Mouse (Mus musculus): ENCODE data around the gene Nuak2. TPM values are rescaled to one million over a fixed set of nuclear protein-coding genes. Genes with fewer than 3 reads are reported as not detected.

The Nuak2 gene
- polyA plus RNA-seq, 1 experiment: 55.4 TPM

GRCm38 (mm10) chr1:132295506-132295905, 20.4 kb upstream of the Nuak2 start:
- no peak for DNase-seq (ENCODE audit: low read depth, low spot score)
- 84% methylated on average over 7 of the region's 7 CpGs for WGBS

GRCm38 (mm10) chr1:132296051-132296450, 19.9 kb upstream of the Nuak2 start:
- 62% methylated on average over 3 of the region's 3 CpGs for WGBS
- DNase-seq (ENCODE audit: low read depth, low spot score): no peak

- no peak for DNase-seq (ENCODE audit: low read depth, low spot score)
- 2% methylated on average over 28 of the region's 28 CpGs for WGBS
Observed at GRCm38 (mm10) chr1:132298425-132298800, 17.5 kb upstream of the Nuak2 start, which contains the start of gene Klhdc8a. TSS of gene Klhdc8a (plus strand) at chr1:132298626.

GRCm38 (mm10) chr1:132298801-132299464, 17.0 kb upstream of the Nuak2 start:
- no peak for DNase-seq (ENCODE audit: low read depth, low spot score)
- WGBS: 1% methylated on average over 67 of the region's 71 CpGs

- WGBS: 85% methylated on average over 5 of the region's 5 CpGs
- DNase-seq (ENCODE audit: low read depth, low spot score): no peak
Observed at GRCm38 (mm10) chr1:132299744-132300143, 16.2 kb upstream of the Nuak2 start.

GRCm38 (mm10) chr1:132301242-132301641, 14.7 kb upstream of the Nuak2 start:
- DNase-seq (ENCODE audit: low read depth, low spot score): no peak
- WGBS: 90% methylated on average over 5 of the region's 5 CpGs

- 89% methylated on average over 9 of the region's 9 CpGs for WGBS
- DNase-seq (ENCODE audit: low read depth, low spot score): no peak
Observed at GRCm38 (mm10) chr1:132302341-132302866, 13.5 kb upstream of the Nuak2 start.

GRCm38 (mm10) chr1:132304618-132305214, 11.2 kb upstream of the Nuak2 start:
- DNase-seq (ENCODE audit: low read depth, low spot score): no peak
- 57% methylated on average over 9 of the region's 9 CpGs for WGBS

- no peak for DNase-seq (ENCODE audit: low read depth, low spot score)
- 35% methylated on average over 4 of the region's 4 CpGs for WGBS
Observed at GRCm38 (mm10) chr1:132306160-132306559, 9.8 kb upstream of the Nuak2 start.

- WGBS: 31% methylated on average over 4 of the region's 4 CpGs
- DNase-seq (ENCODE audit: low read depth, low spot score): no peak
Observed at GRCm38 (mm10) chr1:132306808-132307207, 9.1 kb upstream of the Nuak2 start.

- WGBS: 81% methylated on average over 6 of the region's 6 CpGs
- DNase-seq (ENCODE audit: low read depth, low spot score): no peak
Observed at GRCm38 (mm10) chr1:132307962-132308361, 8.0 kb upstream of the Nuak2 start.

- WGBS: 79% methylated on average over 7 of the region's 7 CpGs
- DNase-seq (ENCODE audit: low read depth, low spot score): no peak
Observed at GRCm38 (mm10) chr1:132308674-132309073, 7.3 kb upstream of the Nuak2 start.

- 58% methylated on average over 7 of the region's 7 CpGs for WGBS
- DNase-seq (ENCODE audit: low read depth, low spot score): no peak
Observed at GRCm38 (mm10) chr1:132310754-132311153, 5.2 kb upstream of the Nuak2 start.

GRCm38 (mm10) chr1:132311174-132311859, 4.6 kb upstream of the Nuak2 start:
- no peak for DNase-seq (ENCODE audit: low read depth, low spot score)
- WGBS: 76% methylated on average over 10 of the region's 10 CpGs

- 31% methylated on average over 2 of the region's 2 CpGs for WGBS
- DNase-seq (ENCODE audit: low read depth, low spot score): no peak
Observed at GRCm38 (mm10) chr1:132312043-132312442, 3.9 kb upstream of the Nuak2 start.

- DNase-seq (ENCODE audit: low read depth, low spot score): peak; percentile 70
- 41% methylated on average over 3 of the region's 3 CpGs for WGBS
Observed at GRCm38 (mm10) chr1:132312703-132313102, 3.2 kb upstream of the Nuak2 start.

- WGBS: 13% methylated on average over 7 of the region's 7 CpGs
Observed at GRCm38 (mm10) chr1:132316625-132316994, 684 bp downstream of the Nuak2 start.

GRCm38 (mm10) chr1:132317413-132317812, 1.5 kb downstream of the Nuak2 start:
- DNase-seq (ENCODE audit: low read depth, low spot score): peak; percentile 72
- WGBS: 14% methylated on average over 4 of the region's 4 CpGs

More at GRCm38 (mm10) chr1:132316625-132316994, 684 bp downstream of the Nuak2 start:
- DNase-seq (ENCODE audit: low read depth, low spot score): no peak

GRCm38 (mm10) chr1:132317894-132318863, 2.3 kb downstream of the Nuak2 start:
- no peak for DNase-seq (ENCODE audit: low read depth, low spot score)
- whole genome bisulfite sequencing: 29% methylated on average over 8 of the region's 8 CpGs

All from large intestine, adult 2 months (tissue).